Mouse (Mus musculus) ES-CJ7 (cell line): ENCODE data around the gene Serpinf2.
A peak's percentile ranks its signal among the peaks of the same experiment; 100 is the strongest.

Experiments used
- DNase-seq: peaks from one replicate; pipeline ENCODE4 v3.0.0; 2011; ENCODE audit warnings: low read depth, low spot score

Serpinf2 gene

GRCm38 (mm10) chr11:75439363-75439762 lies at the start of gene Serpinf2:
Gene Serpinf2, minus strand, starts transcription at chr11:75439591.
- DNase-seq: no peak

GRCm38 (mm10) chr11:75487496-75487895 lies 48.1 kb upstream of the Serpinf2 start:
- DNase-seq: no peak

- DNase-seq: peak; percentile 98
Observed at GRCm38 (mm10) chr11:75486601-75487285, 47.4 kb upstream of the Serpinf2 start, which contains the start of gene Prpf8. Gene Prpf8, plus strand, starts transcription at chr11:75486816.

GRCm38 (mm10) chr11:75486192-75486591 lies 46.8 kb upstream of the Serpinf2 start:
- no peak for DNase-seq

GRCm38 (mm10) chr11:75473376-75473775 lies 34.0 kb upstream of the Serpinf2 start:
- peak; percentile 73 for DNase-seq

GRCm38 (mm10) chr11:75472469-75473081 lies 33.2 kb upstream of the Serpinf2 start:
- no peak for DNase-seq

- DNase-seq: no peak
Observed at GRCm38 (mm10) chr11:75470675-75471074, 31.3 kb upstream of the Serpinf2 start.

GRCm38 (mm10) chr11:75469261-75469660 lies 29.9 kb upstream of the Serpinf2 start:
- no peak for DNase-seq

GRCm38 (mm10) chr11:75468410-75468809 lies 29.0 kb upstream of the Serpinf2 start:
- DNase-seq: no peak

GRCm38 (mm10) chr11:75467512-75468215 lies 28.3 kb upstream of the Serpinf2 start:
- DNase-seq: peak; percentile 77

GRCm38 (mm10) chr11:75466731-75467505 lies 27.5 kb upstream of the Serpinf2 start:
- DNase-seq: no peak

GRCm38 (mm10) chr11:75465051-75465450 lies 25.7 kb upstream of the Serpinf2 start:
- DNase-seq: no peak

- no peak for DNase-seq
Observed at GRCm38 (mm10) chr11:75464417-75464816, 25.0 kb upstream of the Serpinf2 start.

- DNase-seq: no peak
Observed at GRCm38 (mm10) chr11:75463624-75464023, 24.2 kb upstream of the Serpinf2 start.

- peak; percentile 91 for DNase-seq
Observed at GRCm38 (mm10) chr11:75462865-75463336, 23.5 kb upstream of the Serpinf2 start.

- peak; percentile 80 for DNase-seq
Observed at GRCm38 (mm10) chr11:75462253-75462783, 22.9 kb upstream of the Serpinf2 start.

- no peak for DNase-seq
Observed at GRCm38 (mm10) chr11:75461743-75462252, 22.4 kb upstream of the Serpinf2 start.

GRCm38 (mm10) chr11:75460844-75461742 lies 21.7 kb upstream of the Serpinf2 start, which contains the start of gene Tlcd2:
Gene Tlcd2, plus strand, starts transcription at chr11:75461715.
- peak; percentile 100 for DNase-seq

- DNase-seq: peak; percentile 97
Observed at GRCm38 (mm10) chr11:75460103-75460843, 20.9 kb upstream of the Serpinf2 start.
